Mouse (Mus musculus): ENCODE measurements around the gene Slc25a26.
"Not testable (repeated sequence)": the region's sequence is repeated elsewhere in the genome, so short reads cannot be mapped to it uniquely, and the experiment has no call there.

Gene Slc25a26

GRCm38 (mm10) chr6:94550851-94551250 is 50.7 kb downstream of the Slc25a26 start:
- no peak for DNase-seq (ENCODE audit: extremely low read depth, low read depth, low spot score)

- DNase-seq (ENCODE audit: extremely low read depth, low read depth, low spot score), result no peak
Observed at GRCm38 (mm10) chr6:94553085-94553484, 53.0 kb downstream of the Slc25a26 start.

GRCm38 (mm10) chr6:94558603-94559002 is 58.5 kb downstream of the Slc25a26 start:
- DNase-seq (ENCODE audit: extremely low read depth, low read depth, low spot score), result not testable (repeated sequence)

- DNase-seq (ENCODE audit: extremely low read depth, low read depth, low spot score), result no peak
Observed at GRCm38 (mm10) chr6:94560896-94561295, 60.8 kb downstream of the Slc25a26 start.

- no peak for DNase-seq (ENCODE audit: extremely low read depth, low read depth, low spot score)
Observed at GRCm38 (mm10) chr6:94561346-94561745, 61.2 kb downstream of the Slc25a26 start.

- no peak for DNase-seq (ENCODE audit: extremely low read depth, low read depth, low spot score)
Observed at GRCm38 (mm10) chr6:94563203-94563940, 63.2 kb downstream of the Slc25a26 start.

GRCm38 (mm10) chr6:94565766-94566165 is 65.6 kb downstream of the Slc25a26 start:
- DNase-seq (ENCODE audit: extremely low read depth, low read depth, low spot score), result no peak

GRCm38 (mm10) chr6:94568040-94568439 is 67.9 kb downstream of the Slc25a26 start:
- no peak for DNase-seq (ENCODE audit: extremely low read depth, low read depth, low spot score)

- DNase-seq (ENCODE audit: extremely low read depth, low read depth, low spot score), result no peak
Observed at GRCm38 (mm10) chr6:94575526-94576166, 75.5 kb downstream of the Slc25a26 start.

GRCm38 (mm10) chr6:94577991-94578390 is 77.9 kb downstream of the Slc25a26 start:
- DNase-seq (ENCODE audit: extremely low read depth, low read depth, low spot score), result no peak

- DNase-seq (ENCODE audit: extremely low read depth, low read depth, low spot score), result no peak
Observed at GRCm38 (mm10) chr6:94582055-94582454, 81.9 kb downstream of the Slc25a26 start.

- peak; percentile 94 for DNase-seq (ENCODE audit: extremely low read depth, low read depth, low spot score)
Observed at GRCm38 (mm10) chr6:94584147-94584695, 84.1 kb downstream of the Slc25a26 start.

- no peak for DNase-seq (ENCODE audit: extremely low read depth, low read depth, low spot score)
Observed at GRCm38 (mm10) chr6:94584976-94585375, 84.8 kb downstream of the Slc25a26 start.

GRCm38 (mm10) chr6:94588365-94588764 is 88.2 kb downstream of the Slc25a26 start:
- no peak for DNase-seq (ENCODE audit: extremely low read depth, low read depth, low spot score)

- no peak for DNase-seq (ENCODE audit: extremely low read depth, low read depth, low spot score)
Observed at GRCm38 (mm10) chr6:94592243-94592642, 92.1 kb downstream of the Slc25a26 start.

GRCm38 (mm10) chr6:94592710-94593109 is 92.6 kb downstream of the Slc25a26 start:
- no peak for DNase-seq (ENCODE audit: extremely low read depth, low read depth, low spot score)

GRCm38 (mm10) chr6:94594096-94594665 is 94.0 kb downstream of the Slc25a26 start:
- DNase-seq (ENCODE audit: extremely low read depth, low read depth, low spot score), result no peak

GRCm38 (mm10) chr6:94594711-94595110 is 94.6 kb downstream of the Slc25a26 start:
- DNase-seq (ENCODE audit: extremely low read depth, low read depth, low spot score), result peak; percentile 97

GRCm38 (mm10) chr6:94595206-94595605 is 95.1 kb downstream of the Slc25a26 start:
- no peak for DNase-seq (ENCODE audit: extremely low read depth, low read depth, low spot score)

GRCm38 (mm10) chr6:94596051-94596760 is 96.1 kb downstream of the Slc25a26 start:
- DNase-seq (ENCODE audit: extremely low read depth, low read depth, low spot score), result no peak

Measured in fat pad, adult 2 months (tissue).